Mouse (Mus musculus) hindbrain, embryonic 16.5 days (tissue): Measurements from ENCODE around the gene Ttc25. TPM values are rescaled to one million over a fixed set of nuclear protein-coding genes. Genes with fewer than 3 reads are reported as not detected.
A peak's percentile ranks its signal among the peaks of the same experiment; 100 is the strongest.
"Not testable (repeated sequence)": the region's sequence is repeated elsewhere in the genome, so short reads cannot be mapped to it uniquely, and the experiment has no call there.

Experiments
- ATAC-seq: fragments of 200-750 bp; cut with Nextera tagmentation; 2 replicates; pipeline ENCODE4 v1.8.0; 2017; ENCODE audit warnings: moderate TSS enrichment, moderate library complexity
- H3K27ac ChIP-seq: fragments of 300-500 bp; sonication (generic); 2 replicates; pipeline ENCODE4 v1.5.1; 2014; ENCODE audit warnings: low read depth, mild to moderate bottlenecking, control low read depth, low read length, moderate library complexity
- H3K27me3 ChIP-seq: fragments of 300-500 bp; sonication (generic); replicated peaks from 2 replicates; pipeline ENCODE4 v1.6.1; 2014; ENCODE audit warnings: low read length; ENCODE audit not compliant: control insufficient read depth, insufficient read depth
- H3K36me3 ChIP-seq: fragments of 300-500 bp; sonication (generic); 2 replicates; pipeline ENCODE4 v1.6.1; 2014; ENCODE audit warnings: mild to moderate bottlenecking, low read length, moderate library complexity, mixed read lengths; ENCODE audit not compliant: control insufficient read depth, insufficient read depth
- H3K4me1 ChIP-seq: fragments of 300-500 bp; sonication (generic); 2 replicates; pipeline ENCODE4 v1.6.1; 2014; ENCODE audit warnings: low read depth, low read length; ENCODE audit not compliant: control insufficient read depth, insufficient read depth
- H3K4me2 ChIP-seq: fragments of 300-500 bp; sonication (generic); 2 replicates; pipeline ENCODE4 v1.6.1; 2014; ENCODE audit warnings: mild to moderate bottlenecking, low read length, control low read depth, moderate library complexity
- H3K4me3 ChIP-seq: fragments of 300-500 bp; sonication (generic); 2 replicates; pipeline ENCODE4 v1.5.1; 2014; ENCODE audit warnings: mild to moderate bottlenecking, low read length, control low read depth, moderate library complexity
- H3K9ac ChIP-seq: fragments of 300-500 bp; sonication (generic); 2 replicates; pipeline ENCODE4 v1.6.1; 2014; ENCODE audit warnings: low read depth, mild to moderate bottlenecking, control low read depth, low read length, moderate library complexity
- H3K9me3 ChIP-seq: fragments of 300-500 bp; sonication (generic); 2 replicates; pipeline ENCODE4 v1.6.1; 2014; ENCODE audit warnings: mild to moderate bottlenecking, low read length, moderate library complexity; ENCODE audit not compliant: control insufficient read depth
- WGBS: fragments of 180-500 bp; shearing (Covaris S2); extraction: QIAGEN DNeasy Blood & Tissue Kit; methylation state at CpG from one replicate; pipeline ENCODE4 v1.1.7; 2014; 5-methylcytosine and 5-hydroxymethylcytosine counted together
- polyA plus RNA-seq: library from polyadenylated mRNA; unstranded; fragments of >200 nt; fragmentation: Nextera tagmentation; extraction: Ambion mirVana; gene quantifications from 2 replicates; pipeline ENCODE4 v1.2.1, GENCODE M21; 2015

Ttc25 gene
- polyA plus RNA-seq, 1 experiment from 2014 or later = 2.2 TPM

GRCm38 (mm10) chr11:100609997-100610680 lies 64.7 kb downstream of the Ttc25 start:
- no peaks in the 10 kb centered on the region for H3K9me3 ChIP-seq
- no peak overlapping the region for H3K4me3 ChIP-seq
- H3K27ac ChIP-seq = peak overlapping the region; percentile 51; the same call in 1 of the 2 replicates
- no peak overlapping the region for H3K4me2 ChIP-seq
- H3K4me1 ChIP-seq = peaks cover 7% of the 10 kb centered on the region
- 63% methylated on average over 9 of the region's 9 CpGs for WGBS
- H3K27me3 ChIP-seq = no peaks in the 10 kb centered on the region
- H3K9ac ChIP-seq = no peak overlapping the region
- no peak for ATAC-seq
- H3K36me3 ChIP-seq = no peaks in the 10 kb centered on the region; the same call in 1 of the 2 replicates

- no peaks in the 10 kb centered on the region for H3K9me3 ChIP-seq
- H3K27ac ChIP-seq = no peak overlapping the region
- no peaks in the 10 kb centered on the region; the same call in 1 of the 2 replicates for H3K36me3 ChIP-seq
- H3K9ac ChIP-seq = no peak overlapping the region
- peaks cover 5% of the 10 kb centered on the region for H3K4me1 ChIP-seq
- H3K4me2 ChIP-seq = no peak overlapping the region
- no peak for ATAC-seq
- 91% methylated on average over 6 of the region's 6 CpGs for WGBS
- H3K27me3 ChIP-seq = no peaks in the 10 kb centered on the region
- H3K4me3 ChIP-seq = no peak overlapping the region
Observed at GRCm38 (mm10) chr11:100611627-100612026, 66.2 kb downstream of the Ttc25 start.

DNA sequence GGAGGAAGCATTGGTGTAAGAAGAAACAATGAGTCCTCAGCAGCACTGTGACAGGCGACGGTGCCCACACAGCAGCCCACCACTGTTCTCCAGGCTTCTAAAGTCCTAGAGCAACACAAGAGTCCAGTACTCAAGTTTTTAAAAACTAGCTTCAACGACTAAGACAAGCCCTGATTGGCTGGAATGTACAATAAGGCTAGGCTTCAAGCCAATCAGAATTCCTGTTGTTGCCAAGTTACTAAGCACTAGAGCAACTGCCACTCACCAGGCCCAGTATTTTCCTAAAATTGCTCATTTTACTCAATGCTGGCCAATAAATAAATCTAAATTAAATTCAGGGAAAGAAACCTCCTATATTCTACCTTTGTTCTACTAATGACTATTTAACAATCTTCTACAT lies 67.8 kb downstream of the Ttc25 start:
- peaks cover 14% of the 10 kb centered on the region for H3K4me1 ChIP-seq
- H3K27ac ChIP-seq = no peak overlapping the region
- H3K4me3 ChIP-seq = no peak overlapping the region
- no peak overlapping the region for H3K9ac ChIP-seq
- no peak overlapping the region for H3K4me2 ChIP-seq
- H3K27me3 ChIP-seq = no peaks in the 10 kb centered on the region
- H3K36me3 ChIP-seq = no peaks in the 10 kb centered on the region; the same call in 1 of the 2 replicates
- no peaks in the 10 kb centered on the region for H3K9me3 ChIP-seq
- WGBS = 84% methylated on average over 3 of the region's 3 CpGs
- no peak for ATAC-seq

DNA sequence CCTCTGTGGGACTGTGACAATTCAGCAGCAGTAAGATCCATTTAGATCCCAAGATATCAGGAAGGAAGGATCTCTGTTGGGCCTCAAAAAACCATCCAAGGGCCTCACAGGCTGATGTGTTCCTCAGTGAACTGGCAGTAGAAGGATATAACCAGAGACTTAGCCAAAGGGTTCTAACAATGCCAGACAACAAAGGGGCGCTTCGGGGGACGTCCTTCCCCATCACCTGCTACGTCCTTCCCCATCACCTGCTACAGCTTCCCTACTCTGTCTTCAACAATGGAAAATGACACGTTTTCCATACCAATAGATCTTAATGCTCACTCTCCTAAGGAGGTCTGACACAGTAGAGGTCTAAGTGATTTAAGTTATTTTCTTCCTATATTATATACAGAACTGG lies 70.9 kb downstream of the Ttc25 start:
- 90% methylated on average over 5 of the region's 5 CpGs for WGBS
- Histone ChIP-seq H3K36me3 (no peaks in the 10 kb centered on the region), H3K9me3 (no peaks in the 10 kb centered on the region), H3K27ac (no peak overlapping the region), H3K4me2 (no peak overlapping the region), H3K9ac (no peak overlapping the region), H3K4me3 (no peak overlapping the region), H3K27me3 (no peaks in the 10 kb centered on the region), H3K4me1 (peaks cover 17% of the 10 kb centered on the region)
- ATAC-seq = no peak

DNA sequence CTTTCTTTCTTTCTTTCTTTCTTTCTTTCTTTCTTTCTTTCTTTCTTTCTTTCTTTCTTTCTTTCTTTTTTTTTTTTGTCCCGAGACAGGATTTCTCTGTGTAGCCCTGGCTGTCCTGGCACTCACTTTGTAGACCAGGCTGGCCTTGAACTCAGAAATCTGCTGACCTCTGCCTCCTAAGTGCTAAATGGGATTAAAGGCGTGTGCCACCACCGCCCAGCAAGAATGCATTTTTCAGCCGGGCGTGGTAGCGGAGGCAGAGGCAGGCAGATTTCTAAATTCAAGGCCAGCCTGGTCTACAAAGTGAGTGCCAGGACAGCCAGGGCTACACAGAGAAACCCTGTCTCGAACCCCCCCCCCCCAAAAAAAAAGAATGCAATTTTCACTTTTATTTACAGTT lies 71.4 kb downstream of the Ttc25 start:
- not testable (repeated sequence) for H3K36me3 ChIP-seq, H3K27ac ChIP-seq, H3K4me2 ChIP-seq, H3K27me3 ChIP-seq, ATAC-seq, H3K4me3 ChIP-seq, H3K9ac ChIP-seq, H3K9me3 ChIP-seq
- WGBS = 94% methylated on average over 7 of the region's 7 CpGs
- peaks cover 17% of the 10 kb centered on the region for H3K4me1 ChIP-seq

- ATAC-seq = no peak
- Histone ChIP-seq H3K27me3 (no peaks in the 10 kb centered on the region), H3K4me3 (no peak overlapping the region; the same call in 1 of the 2 replicates), H3K4me1 (peaks cover 14% of the 10 kb centered on the region), H3K27ac (no peak overlapping the region), H3K9ac (no peak overlapping the region), H3K36me3 (no peaks in the 10 kb centered on the region), H3K9me3 (no peaks in the 10 kb centered on the region), H3K4me2 (peak overlapping the region; percentile 80)
- 89% methylated on average over 4 of the region's 4 CpGs for WGBS
Observed at GRCm38 (mm10) chr11:100617480-100617879, 72.1 kb downstream of the Ttc25 start.

GRCm38 (mm10) chr11:100618761-100619484 lies 73.5 kb downstream of the Ttc25 start, which contains the start of gene Nkiras2:
Gene Nkiras2 (plus strand): TSS chr11:100619244.
- no peaks in the 10 kb centered on the region for H3K9me3 ChIP-seq
- peak within 1 kb of the TSS; percentile 90 for H3K9ac ChIP-seq
- peaks cover 19% of the 10 kb centered on the region for H3K4me1 ChIP-seq
- no peaks in the 10 kb centered on the region for H3K27me3 ChIP-seq
- under 1% methylated on average over 36 of the region's 36 CpGs for WGBS
- H3K27ac ChIP-seq = peak within 1 kb of the TSS; percentile 90
- peak within 1 kb of the TSS; percentile 82 for H3K4me2 ChIP-seq
- peak within 1 kb of the TSS; percentile 78 for H3K4me3 ChIP-seq
- no peaks in the 10 kb centered on the region for H3K36me3 ChIP-seq
- ATAC-seq = peak; percentile 70

DNA sequence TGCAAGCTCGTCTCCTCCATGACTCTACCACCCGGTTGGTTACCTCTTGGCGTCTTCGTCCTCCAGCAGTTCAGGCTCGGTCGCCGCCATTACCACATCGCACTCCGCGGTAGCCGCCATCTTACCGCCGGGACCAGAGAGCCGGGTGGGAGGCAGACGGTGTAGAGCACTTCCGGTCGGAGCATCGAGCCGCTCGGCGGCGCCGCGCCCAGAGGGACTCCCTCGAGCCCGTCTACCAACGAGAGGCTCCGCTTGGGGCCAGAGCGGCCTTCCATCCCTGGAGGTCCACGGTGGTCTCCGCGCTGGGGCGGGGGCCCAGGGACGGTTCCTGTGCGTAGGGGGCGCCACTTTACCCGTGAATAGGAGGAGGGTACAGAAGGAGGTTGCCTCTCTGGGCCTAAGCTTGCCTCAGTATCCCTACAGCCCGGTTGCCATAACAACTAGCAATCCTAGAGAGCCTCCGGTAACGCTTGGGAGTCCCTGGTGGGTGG lies 74.1 kb downstream of the Ttc25 start:
- Histone ChIP-seq H3K4me2 (peak overlapping the region; percentile 82), H3K9me3 (no peaks in the 10 kb centered on the region), H3K27ac (peak overlapping the region; percentile 90), H3K4me3 (peak overlapping the region; percentile 78), H3K27me3 (no peaks in the 10 kb centered on the region), H3K36me3 (peaks cover under 1% of the 10 kb centered on the region; the same call in 1 of the 2 replicates), H3K4me1 (peaks cover 21% of the 10 kb centered on the region), H3K9ac (peak overlapping the region; percentile 90)
- ATAC-seq = peak; percentile 97
- 0% methylated on average over 39 of the region's 40 CpGs for WGBS

GRCm38 (mm10) chr11:100619982-100620381 lies 74.6 kb downstream of the Ttc25 start, which contains the start of gene Dnajc7:
Gene Dnajc7 (minus strand): TSS chr11:100620168.
- H3K27me3 ChIP-seq = no peaks in the 10 kb centered on the region
- peak within 1 kb of the TSS; percentile 78 for H3K4me3 ChIP-seq
- peak within 1 kb of the TSS; percentile 90 for H3K9ac ChIP-seq
- H3K27ac ChIP-seq = peak within 1 kb of the TSS; percentile 90
- H3K4me1 ChIP-seq = peaks cover 21% of the 10 kb centered on the region
- H3K9me3 ChIP-seq = no peaks in the 10 kb centered on the region
- H3K4me2 ChIP-seq = peak within 1 kb of the TSS; percentile 82
- 2% methylated on average over 11 of the region's 11 CpGs for WGBS
- ATAC-seq = no peak
- peaks cover 5% of the 10 kb centered on the region for H3K36me3 ChIP-seq
